Mouse (Mus musculus) neutrophil, adult 5-6 weeks (primary cell): ENCODE measurements around the gene Rpsa. TPM values are rescaled to one million over a fixed set of nuclear protein-coding genes. Genes with fewer than 3 reads are reported as not detected.
"Not testable (repeated sequence)": the region's sequence is repeated elsewhere in the genome, so short reads cannot be mapped to it uniquely, and the experiment has no call there.

Source experiments
- ATAC-seq: fragments of 151-379, 151-347 bp; 2 replicates; pipeline ENCODE4 v1.8.0; 2017; ENCODE audit warnings: mild to moderate bottlenecking, moderate TSS enrichment; ENCODE audit not compliant: insufficient number of reproducible peaks, poor library complexity, low FRiP score, severe bottlenecking; ENCODE audit errors: extremely low read depth
- total RNA-seq: library from RNA; stranded (forward); fragments of 200-1000 nt; gene quantifications from 2 replicates; pipeline ENCODE4 v1.2.3, GENCODE M21; 2017

Gene Rpsa
- total RNA-seq = 1,686 and 1,792 TPM in 2 replicates

- peak; percentile 97 for ATAC-seq
These were observed at the start of gene Rpsa for GRCm38 (mm10) chr9:120127538-120128251. Rpsa (plus strand) TSS chr9:120127689.

DNA sequence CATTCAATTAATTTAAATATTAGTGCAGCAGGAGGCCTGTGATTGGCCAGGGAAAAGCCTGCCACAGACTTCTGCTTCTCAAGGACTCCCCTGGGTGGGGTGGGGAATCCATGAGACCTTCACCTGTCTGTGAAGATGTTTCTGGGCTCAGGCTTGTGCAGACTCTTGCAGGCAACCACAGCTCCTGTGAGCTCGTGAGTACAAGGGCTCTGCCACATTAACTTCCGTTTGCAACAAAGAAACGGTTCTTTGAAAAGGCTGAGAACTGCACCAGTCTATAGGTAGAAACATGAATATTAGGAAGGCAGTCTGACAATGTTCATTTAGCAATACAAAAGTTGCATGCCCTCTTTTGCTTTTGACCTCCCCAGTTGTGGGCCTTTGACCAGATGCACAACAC is 49.2 kb upstream of the Rpsa start:
- no peak for ATAC-seq

DNA sequence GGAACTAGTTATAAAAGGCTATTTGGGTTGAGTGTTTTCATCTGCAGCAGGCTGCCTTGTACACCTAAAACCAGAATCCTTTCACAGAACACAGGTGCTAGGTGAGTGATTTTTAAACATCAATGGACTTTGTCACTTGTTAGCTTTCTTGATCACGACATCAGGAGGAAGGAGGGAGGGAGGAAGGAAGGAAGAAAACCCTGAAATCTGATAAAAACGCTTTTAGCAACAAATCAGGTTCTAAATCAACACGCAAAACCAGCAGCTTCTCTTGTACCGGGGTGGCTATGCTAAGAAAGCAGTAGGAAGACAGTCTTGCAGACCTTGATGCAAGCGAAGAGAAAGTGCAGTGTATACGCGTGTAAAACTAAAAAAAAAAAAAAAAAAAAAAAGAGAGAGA is 47.6 kb upstream of the Rpsa start:
- no peak for ATAC-seq

GRCm38 (mm10) chr9:120080546-120081108 is 46.9 kb upstream of the Rpsa start:
- no peak for ATAC-seq

DNA sequence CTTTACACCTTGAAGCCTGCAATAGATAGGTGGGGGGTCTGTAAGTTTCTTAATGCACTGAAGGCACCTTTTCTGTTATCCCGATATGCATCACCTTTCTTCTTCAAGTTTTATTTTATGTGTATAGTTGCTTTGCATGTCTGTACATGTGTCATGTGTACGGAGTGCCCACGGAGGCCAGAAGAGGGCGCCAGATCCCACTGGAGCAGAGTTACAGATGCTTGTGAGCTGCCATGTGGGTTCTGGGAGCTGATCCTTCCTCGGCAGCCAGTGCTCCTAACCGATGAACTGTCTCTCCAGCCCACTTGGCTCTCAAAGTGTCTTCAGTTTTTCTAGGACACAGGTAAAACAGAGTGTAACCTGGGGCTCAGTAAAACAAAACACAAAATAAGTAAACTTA is 46.2 kb upstream of the Rpsa start:
- no peak for ATAC-seq

DNA sequence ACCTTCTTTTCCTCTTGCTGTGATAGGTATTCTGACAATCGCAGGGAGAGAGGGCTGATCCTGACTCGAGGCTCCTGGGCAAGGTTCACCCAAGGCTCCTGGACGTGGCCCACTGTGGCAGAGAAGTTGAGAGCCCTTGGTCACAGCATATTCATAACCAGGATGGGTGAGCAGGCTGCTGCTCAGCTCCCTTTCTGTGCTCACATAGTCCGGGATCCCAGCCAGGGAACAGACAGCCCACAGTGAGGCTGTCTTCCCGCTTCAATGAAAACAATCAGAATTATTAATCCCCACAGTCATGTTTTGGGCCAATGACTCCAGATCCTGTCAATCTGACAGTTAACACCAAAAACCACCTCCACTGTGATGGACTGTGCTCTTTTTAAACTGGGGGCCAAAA is 45.5 kb upstream of the Rpsa start:
- no peak for ATAC-seq

DNA sequence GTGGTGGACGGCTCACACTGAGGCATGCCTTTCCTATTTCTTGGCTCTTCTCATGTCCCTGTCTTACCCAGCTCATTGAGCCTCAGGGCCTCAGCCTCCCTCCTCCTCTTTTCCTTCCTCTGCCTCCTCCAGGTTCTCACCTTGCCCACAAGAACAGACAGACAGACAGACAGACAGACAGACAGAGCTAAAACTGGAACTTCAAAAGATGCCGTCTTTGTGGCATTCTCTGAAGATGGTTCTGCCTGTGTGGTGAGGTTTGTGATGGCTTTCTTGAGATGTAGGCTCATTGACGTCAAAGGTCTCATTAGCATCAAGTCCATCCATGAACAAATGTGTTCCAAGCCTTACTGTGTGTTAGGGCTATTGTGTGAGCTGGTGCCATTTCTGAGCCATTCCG is 44.8 kb upstream of the Rpsa start:
- peak; percentile 16; the same call in 1 of the 2 replicates for ATAC-seq

- peak; percentile 26; the same call in 1 of the 2 replicates for ATAC-seq
These were observed 44.2 kb upstream of the Rpsa start for GRCm38 (mm10) chr9:120083158-120083894.

- no peak for ATAC-seq
These were observed 43.1 kb upstream of the Rpsa start for GRCm38 (mm10) chr9:120084406-120084805.

DNA sequence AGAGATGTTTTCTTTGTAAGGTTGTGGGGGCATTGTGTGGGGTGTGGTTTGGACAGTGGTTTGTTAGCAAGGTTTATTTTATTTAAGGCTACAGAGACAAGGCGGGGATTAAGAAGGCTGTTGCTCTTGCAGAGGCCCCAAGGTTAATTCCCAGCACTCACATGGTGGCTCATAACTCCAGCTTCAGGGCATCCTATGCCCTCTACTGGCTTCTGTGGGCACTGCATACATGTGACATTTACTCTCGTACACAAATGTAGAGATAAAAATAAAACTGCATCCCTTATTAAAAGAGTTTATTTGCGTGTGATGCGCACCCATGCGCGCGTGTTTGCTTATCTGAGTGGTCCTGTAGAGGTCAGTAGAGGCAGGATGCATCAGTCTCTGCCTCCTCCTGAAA is 38.4 kb upstream of the Rpsa start:
- ATAC-seq = no peak

GRCm38 (mm10) chr9:120091086-120091485 is 36.4 kb upstream of the Rpsa start:
- no peak for ATAC-seq

- ATAC-seq = no peak
These were observed 35.7 kb upstream of the Rpsa start, which contains the start of gene Ccr8 for GRCm38 (mm10) chr9:120091696-120092238. Ccr8 (plus strand) TSS chr9:120092114.

DNA sequence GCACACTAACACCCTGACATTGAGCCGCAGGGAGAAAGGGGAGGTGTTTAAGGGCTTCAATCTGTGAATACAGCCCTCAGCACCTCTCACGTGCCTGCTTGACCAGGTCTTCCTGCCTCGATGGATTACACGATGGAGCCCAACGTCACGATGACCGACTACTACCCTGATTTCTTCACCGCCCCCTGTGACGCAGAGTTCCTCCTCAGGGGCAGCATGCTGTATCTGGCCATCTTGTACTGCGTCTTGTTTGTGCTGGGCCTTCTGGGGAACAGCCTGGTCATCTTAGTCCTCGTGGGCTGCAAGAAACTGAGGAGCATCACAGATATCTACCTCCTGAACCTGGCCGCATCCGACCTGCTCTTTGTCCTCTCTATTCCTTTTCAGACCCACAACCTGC is 33.8 kb upstream of the Rpsa start:
- no peak for ATAC-seq

DNA sequence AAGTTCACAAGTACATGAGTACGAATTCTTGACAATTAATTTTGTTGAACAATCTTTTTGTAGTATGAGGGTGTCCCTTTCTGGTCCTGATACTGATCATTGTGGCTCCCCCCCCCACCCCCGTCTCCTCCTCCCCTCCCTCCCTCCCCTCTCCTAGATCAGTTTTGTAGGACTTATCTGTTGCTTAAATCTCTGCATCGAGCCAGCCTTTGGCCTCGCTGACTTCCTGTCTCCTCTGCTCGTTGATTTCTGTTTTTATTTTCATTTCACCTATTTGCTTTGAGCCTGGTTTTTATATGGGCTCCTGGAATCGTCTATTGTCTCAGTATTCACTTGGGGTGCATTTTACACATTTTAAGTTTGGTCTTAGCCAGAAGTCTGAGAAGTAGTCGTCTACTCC is 31.6 kb upstream of the Rpsa start:
- no peak for ATAC-seq

DNA sequence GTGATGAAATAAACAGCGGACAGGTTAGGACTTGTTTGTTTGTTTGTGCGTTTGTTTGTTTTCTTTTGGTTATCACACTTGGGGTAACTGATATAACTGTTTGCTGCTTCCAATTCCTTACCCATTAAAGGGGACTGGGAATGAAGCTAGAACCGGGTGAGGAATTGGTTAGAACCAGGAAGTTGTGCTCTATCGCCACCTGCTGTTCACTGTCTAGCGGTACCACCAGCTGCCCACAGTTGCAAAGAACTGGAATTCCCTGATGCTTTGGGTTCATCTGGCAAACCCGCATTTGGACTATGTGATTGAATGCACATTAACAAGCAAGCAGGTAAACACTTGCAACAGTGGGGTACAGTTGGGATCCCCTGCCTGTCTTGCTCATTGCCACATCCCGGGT is 28.8 kb upstream of the Rpsa start:
- peak; percentile 75 for ATAC-seq

GRCm38 (mm10) chr9:120099304-120099703 is 28.2 kb upstream of the Rpsa start:
- no peak for ATAC-seq

GRCm38 (mm10) chr9:120101165-120101564 is 26.3 kb upstream of the Rpsa start:
- peak; percentile 48; the same call in 1 of the 2 replicates for ATAC-seq

GRCm38 (mm10) chr9:120108953-120109352 is 18.5 kb upstream of the Rpsa start:
- not testable (repeated sequence) for ATAC-seq

DNA sequence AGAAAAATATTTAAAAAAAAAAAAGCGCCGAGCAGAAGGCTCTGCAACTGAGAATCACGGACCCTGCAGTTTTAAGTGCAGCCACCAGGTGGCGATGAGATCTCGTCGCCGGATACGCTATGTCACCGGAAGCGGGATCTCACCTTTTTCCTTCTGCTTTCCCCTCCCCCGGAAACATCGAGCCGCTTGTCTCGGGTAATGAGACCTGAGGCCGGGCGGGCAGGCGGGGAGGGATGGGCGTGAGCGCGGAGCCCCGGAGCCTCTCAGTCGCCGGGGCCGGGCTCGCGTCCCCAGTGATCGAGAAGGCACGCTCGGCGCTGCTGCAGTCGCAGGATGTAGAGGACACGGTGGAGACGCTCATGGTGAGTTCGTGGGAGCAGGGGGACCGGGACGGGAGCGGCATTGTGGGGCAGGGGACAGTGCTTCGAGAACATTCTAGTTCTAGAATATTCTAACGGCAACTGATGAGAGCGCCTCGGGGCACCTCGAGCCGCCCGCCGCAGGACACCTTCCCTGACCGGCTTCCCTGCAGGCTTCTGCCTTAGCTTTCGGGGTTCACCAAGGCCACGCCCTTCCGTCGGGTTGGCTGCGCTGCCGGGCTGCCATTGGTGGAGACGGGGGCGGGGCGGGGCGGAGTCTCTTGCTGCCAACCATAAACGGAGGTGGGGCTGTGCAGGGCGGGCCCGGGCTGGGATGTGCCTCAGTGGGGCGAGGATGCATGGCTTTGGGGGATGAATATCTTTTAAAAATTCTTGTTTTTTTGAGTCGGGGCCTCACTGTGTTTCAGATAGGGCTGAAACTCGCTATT is 17.1 kb upstream of the Rpsa start, which contains the start of gene Slc25a38:
Gene Slc25a38, plus strand, starts transcription at position 164 of the 808 bp plus-strand sequence.
- ATAC-seq = peak; percentile 94
